Mouse (Mus musculus) mouse embryonic stem cell (cell line): ENCODE measurements around the gene Ptpa.
"Not testable (repeated sequence)": the region's sequence is repeated elsewhere in the genome, so short reads cannot be mapped to it uniquely, and the experiment has no call there.

Experiments used
- in situ Hi-C, 2 experiments: fragments of 300-500 bp; cut with MboI; formaldehyde crosslinking; loops; 1 replicate in 1 of 2; 3 replicates in 1 of 2; pipeline ENCODE4 v1.14.3; 2019 to 2020; ENCODE audit warnings: low sequenced_read_pairs in 2 of 2, low pct_unique_long_range_greater_than_20kb in 1 of 2, mixed read lengths in 1 of 2; ENCODE audit not compliant: unreplicated experiment in 1 of 2

Ptpa gene

DNA sequence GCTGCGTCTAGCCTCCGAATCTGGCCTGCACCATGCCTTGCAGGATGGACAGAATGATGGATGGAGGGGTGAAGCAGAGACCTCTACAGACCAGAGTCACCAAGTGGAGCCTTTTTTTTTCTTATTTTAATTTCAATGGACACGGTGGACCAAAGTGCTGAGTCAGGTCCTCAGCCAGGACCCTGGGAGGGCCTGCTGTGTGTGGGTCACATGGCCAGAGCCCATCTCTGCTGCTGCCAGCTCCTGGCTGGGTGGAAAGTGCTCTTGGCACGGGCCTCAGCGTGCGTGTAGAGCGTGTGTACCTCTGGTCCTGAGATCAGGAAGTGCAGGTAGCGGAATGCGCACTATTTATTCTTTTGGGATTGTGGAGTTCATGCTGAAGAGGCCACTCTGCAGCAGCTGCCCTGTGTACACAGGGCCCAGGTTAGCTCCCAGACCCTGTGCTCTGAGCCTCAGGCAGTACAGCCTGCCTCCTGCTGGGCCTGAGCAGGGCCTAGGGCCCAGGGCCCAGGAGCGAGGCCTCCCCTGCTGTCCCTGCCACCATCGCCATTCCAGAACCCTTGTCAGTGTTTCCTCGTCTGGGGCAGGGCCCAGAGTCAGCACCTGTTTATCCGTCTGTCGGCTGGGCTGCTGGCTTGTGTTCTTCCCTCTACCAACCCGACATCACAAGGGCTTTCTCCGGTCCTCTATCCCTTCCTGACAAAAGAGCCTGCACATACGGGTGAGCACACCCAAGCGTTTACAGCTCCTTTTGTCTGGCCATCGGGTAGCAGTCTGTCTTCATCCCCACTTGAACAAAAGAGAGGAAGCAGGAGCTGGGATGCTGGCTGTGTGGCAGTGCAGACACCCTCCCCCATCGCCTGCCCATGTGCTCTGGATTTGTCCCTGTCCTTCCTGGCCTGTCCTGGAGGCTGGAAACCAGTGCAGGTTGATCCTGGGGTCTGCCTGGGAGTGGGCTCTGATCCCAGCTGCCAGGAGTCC is 16.4 kb upstream of the Ptpa start:
- in situ Hi-C loops: no loop called here

GRCm38 (mm10) chr2:30401581-30401980 is 14.3 kb upstream of the Ptpa start:
- in situ Hi-C loops: no loop called here

- in situ Hi-C loops: no loop called here
These were observed 13.4 kb upstream of the Ptpa start for GRCm38 (mm10) chr2:30402351-30402826.

GRCm38 (mm10) chr2:30402843-30403242 is 13.0 kb upstream of the Ptpa start:
- in situ Hi-C loops: no loop called here

- in situ Hi-C loops: no loop called here
These were observed 12.0 kb upstream of the Ptpa start for GRCm38 (mm10) chr2:30403870-30404269.

DNA sequence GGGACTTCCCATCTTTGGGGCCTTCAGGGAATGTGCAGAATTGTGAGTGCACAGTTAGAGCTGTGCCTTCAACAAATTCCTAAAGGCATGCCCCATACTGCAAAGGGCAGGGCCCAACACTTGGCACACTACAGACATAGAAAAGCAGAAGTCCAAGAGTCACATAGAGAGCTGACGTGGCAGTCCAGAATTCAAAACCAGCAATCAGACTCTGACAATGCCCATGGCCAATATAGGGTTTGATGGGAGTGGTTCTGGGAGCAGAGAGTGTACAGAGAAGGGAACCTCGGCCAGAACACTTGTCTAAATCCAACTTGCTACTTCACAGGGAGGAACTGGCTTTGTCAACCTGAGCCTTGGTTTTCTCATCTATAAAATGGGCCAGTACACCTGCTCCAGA is 8.6 kb upstream of the Ptpa start:
- in situ Hi-C loops: no loop called here

- in situ Hi-C loops: no loop called here
These were observed 8.1 kb upstream of the Ptpa start for GRCm38 (mm10) chr2:30407778-30408177.

GRCm38 (mm10) chr2:30408452-30409100 is 7.3 kb upstream of the Ptpa start:
- in situ Hi-C loops: no loop called here

- in situ Hi-C loops: no loop called here
These were observed 6.2 kb upstream of the Ptpa start for GRCm38 (mm10) chr2:30409454-30410176.

DNA sequence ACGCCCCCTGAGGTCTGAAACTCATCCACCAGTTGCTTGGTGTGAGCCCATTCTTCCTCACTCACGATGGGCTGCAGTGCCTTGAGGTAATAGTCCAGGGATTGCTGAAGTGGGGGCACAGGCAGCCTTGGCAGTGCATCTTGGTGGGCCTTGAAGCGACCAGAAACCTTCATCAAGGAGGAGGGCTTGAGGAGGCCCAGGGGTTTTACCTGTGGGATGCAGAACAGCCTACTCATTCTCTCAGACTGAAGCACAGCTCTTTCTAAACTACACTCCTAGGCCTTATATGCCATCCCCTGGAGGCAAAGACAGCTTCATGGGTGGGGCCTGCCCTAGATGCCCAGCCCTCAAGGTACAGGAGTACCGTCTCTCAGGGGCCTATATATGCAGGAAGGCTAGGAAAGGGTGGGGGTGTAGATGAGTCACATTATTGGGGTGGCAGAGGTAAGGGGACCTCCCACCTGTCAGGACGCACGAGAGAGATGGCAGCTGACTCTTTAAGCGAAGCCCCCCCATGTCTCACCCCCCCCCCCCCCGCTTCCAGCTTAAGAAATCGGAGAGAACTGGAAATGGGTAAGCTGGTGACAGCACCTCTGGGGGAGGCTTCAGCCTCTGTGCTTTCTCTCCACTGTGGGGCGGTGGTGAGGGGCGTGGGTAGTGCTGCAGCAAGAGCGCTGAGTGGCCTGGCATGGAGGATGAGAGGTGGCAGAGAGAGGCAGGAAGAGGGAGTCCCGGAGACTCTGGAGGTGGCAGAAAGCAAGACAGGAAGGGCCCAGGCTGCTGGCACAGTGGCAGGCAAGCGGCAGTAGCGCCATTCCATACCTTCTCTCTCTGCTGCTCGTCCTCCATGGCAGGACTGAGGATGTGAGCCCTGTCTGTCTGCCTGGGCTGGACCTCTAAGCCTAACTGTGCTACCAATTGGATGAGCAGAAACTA is 2.5 kb upstream of the Ptpa start:
- in situ Hi-C loops: no loop called here

DNA sequence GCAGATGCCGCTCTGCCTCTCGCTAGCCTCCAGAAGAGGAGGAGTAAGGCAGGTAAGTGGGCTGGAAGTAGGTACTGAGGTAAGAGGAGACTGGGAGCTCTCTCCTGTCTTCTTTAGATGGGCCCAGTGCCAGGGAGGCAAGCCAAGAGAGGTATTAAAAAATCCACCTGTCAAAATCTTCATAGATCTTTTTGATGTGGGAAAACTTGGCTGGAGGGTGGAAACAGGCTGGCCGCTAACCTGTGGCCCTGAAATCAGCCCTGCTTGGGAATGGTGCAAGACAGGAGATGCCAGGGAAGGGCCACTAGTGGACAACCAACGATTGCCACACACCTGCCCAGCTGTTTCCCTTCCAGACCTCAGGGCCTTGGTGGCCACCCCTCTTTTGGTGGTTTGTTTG is 1.7 kb upstream of the Ptpa start:
- in situ Hi-C loops: no loop called here

DNA sequence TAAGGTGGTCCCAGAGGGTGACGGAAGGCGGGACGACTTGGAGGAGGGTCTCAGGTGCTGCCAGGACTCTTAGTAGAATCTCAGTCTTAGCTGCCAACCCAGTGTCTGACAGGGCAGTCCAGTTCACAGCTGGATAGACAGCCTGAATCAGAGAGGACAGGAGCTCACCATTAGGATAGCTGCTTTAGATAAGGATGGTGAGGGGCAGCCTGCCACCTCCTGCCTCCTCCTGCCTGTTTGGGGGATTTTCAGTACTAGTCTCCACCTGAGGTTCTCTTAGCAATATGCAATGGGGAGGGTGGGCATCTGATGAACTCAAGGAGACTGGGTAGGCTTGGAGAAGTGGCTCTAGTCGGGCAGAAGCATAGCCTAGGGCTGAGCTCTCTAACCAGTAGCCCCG is 1.2 kb upstream of the Ptpa start:
- in situ Hi-C loops: no loop called here

GRCm38 (mm10) chr2:30415157-30415935 is 493 bp upstream of the Ptpa start, which contains the start of gene Crat:
Gene Crat, minus strand, starts transcription at chr2:30415813.
- in situ Hi-C loops: no loop called here

DNA sequence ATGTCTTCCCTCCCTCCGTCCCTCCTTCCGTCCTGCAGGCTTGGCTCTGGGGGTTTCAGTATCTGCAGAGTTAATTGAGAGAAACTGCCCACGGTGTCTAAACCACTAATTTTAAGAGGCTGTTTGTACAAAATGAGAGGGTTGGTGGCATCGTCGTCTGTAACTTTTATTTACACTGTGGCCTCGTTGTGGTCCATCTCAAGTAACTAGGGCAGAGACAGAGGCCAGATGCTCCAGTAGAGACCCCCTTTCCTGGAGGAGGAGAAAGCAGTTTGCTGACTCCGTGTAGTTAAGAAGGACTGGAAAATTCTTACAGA is 768 bp downstream of the Ptpa start:
- in situ Hi-C loops: no loop called here

DNA sequence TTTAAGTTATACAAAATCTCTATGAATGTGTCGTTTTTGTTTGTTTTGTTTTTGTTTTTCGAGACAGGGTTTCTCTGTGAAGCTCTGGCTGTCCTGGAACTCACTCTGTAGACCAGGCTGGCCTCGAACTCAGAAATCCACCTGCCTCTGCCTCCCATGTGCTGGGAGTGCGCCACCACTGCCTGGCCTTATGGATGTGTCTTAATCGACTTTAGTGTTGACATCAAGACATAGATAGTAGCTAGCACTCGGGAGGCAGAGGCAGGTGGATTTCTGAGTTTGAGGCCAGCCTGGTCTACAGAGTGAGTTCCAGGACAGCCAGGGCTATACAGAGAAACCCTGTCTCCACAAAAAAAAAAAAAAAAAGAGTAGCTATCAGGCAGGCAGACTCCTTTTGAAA is 1.3 kb downstream of the Ptpa start:
- in situ Hi-C loops: not testable (repeated sequence)

- in situ Hi-C loops: no loop called here
These were observed 1.8 kb downstream of the Ptpa start for GRCm38 (mm10) chr2:30417595-30418165.

- in situ Hi-C loops: no loop called here
These were observed 2.4 kb downstream of the Ptpa start for GRCm38 (mm10) chr2:30418259-30418658.
